Mouse (Mus musculus) testis, adult 2 months (tissue): ENCODE data around the gene Plekha7.

Source experiments
- CTCF ChIP-seq: fragments of 200-500 bp; IDR thresholded peaks from 2 replicates; pipeline ENCODE4 v1.5.1; 2012; ENCODE audit warnings: low read depth, mild to moderate bottlenecking, inconsistent platforms, low read length, moderate library complexity; ENCODE audit not compliant: control insufficient read depth, insufficient read depth, insufficient replicate concordance
- POLR2A ChIP-seq: fragments of 200-500 bp; IDR thresholded peaks from 2 replicates; pipeline ENCODE4 v1.6.1; 2012; ENCODE audit warnings: low read depth, mild to moderate bottlenecking, inconsistent platforms, low read length, moderate library complexity; ENCODE audit not compliant: control insufficient read depth

DNA sequence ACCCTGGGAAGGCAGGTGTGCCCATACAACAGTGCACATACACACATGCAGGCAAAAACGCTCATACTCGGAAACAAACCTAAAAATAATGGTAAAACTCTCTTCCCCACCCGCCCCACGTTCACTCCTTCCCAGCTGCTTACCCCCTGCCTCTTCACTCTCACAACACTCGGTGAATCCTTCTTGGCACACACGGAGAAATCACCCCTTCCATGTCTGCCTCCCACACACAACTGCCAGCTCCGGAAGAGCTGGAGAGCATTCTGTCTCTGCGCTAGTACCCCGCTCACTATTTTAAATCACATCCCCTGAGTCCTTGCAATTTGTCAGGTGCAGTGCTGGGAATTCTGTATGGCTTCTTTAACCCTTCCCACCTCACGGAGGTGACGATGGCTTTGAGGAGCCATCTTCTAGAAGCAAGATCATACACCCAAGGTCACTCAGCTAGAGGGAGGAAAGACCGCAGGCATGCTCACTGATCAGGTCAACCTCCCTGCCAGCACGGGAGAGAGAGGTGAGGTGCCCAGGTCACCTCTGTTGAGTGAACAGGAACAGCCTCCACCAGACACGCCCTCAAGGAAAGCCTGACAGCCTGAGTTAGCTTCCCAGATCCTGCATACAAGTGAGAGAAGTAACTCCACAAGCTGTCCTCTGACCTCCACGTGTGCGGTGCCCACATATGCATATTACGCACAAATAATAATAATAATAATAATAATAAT is 49.6 kb downstream of the Plekha7 start:
- TF ChIP-seq POLR2A, result no peak
- TF ChIP-seq CTCF, result no peak
